Mouse (Mus musculus) MEL (cell line): ENCODE measurements at regions not wholly inside any gene's neighbourhood (a gene's known extent, or its start where the extent isn't known, plus 50 kb on each side); places are given as distances from the start of the nearest gene placed in this dataset.

Experiments used
- CTCF ChIP-seq, 3 experiments: IDR thresholded peaks in 2 of 3; conservative IDR thresholded peaks in 1 of 3; 2 replicates each; pipeline ENCODE4 v1.5.1; 2011 to 2012; ENCODE audit warnings: low read length in 3 of 3, low read depth in 2 of 3, mild to moderate bottlenecking in 2 of 3, improper control_type of control experiment in 1 of 3, inconsistent platforms in 1 of 3, mixed read lengths in 1 of 3, moderate library complexity in 1 of 3; ENCODE audit not compliant: control insufficient read depth in 1 of 3, insufficient read depth in 1 of 3, poor library complexity in 1 of 3, severe bottlenecking in 1 of 3
- MYC ChIP-seq: IDR thresholded peaks from 2 replicates; pipeline ENCODE4 v1.6.1; 2011; ENCODE audit warnings: low read depth, mild to moderate bottlenecking, low read length, improper control_type of control experiment, moderate library complexity
- POLR2A ChIP-seq, 2 experiments: IDR thresholded peaks; 2 replicates each; pipeline ENCODE4 v1.6.1; 2011 to 2012; ENCODE audit warnings: low read length in 2 of 2, mild to moderate bottlenecking in 2 of 2, control low read depth in 1 of 2, improper control_type of control experiment in 1 of 2, low read depth in 1 of 2, moderate library complexity in 1 of 2; ENCODE audit not compliant: control insufficient read depth in 1 of 2, insufficient read depth in 1 of 2, poor library complexity in 1 of 2
- TAL1 ChIP-seq: IDR thresholded peaks from 2 replicates; pipeline ENCODE4 v1.6.1; 2012; ENCODE audit warnings: mild to moderate bottlenecking, inconsistent platforms, low read length, moderate library complexity, mixed read lengths
- ZNF384 ChIP-seq: IDR thresholded peaks from 2 replicates; pipeline ENCODE4 v1.6.1; 2012; ENCODE audit warnings: low read depth, mild to moderate bottlenecking, inconsistent platforms, low read length, improper control_type of control experiment

- TF ChIP-seq POLR2A (IDR thresholded peaks at IDR 0.05; ENCODE audit: control insufficient read depth in 1 of 2, insufficient read depth in 1 of 2, low read depth in 1 of 2, low read length in 2 of 2, poor library complexity in 1 of 2) (no peak), TAL1 (no peak), CTCF (IDR thresholded peaks at IDR 0.05 in 2 of 3, conservative IDR thresholded peaks at IDR 0.05 in 1 of 3; ENCODE audit: control insufficient read depth in 1 of 3, insufficient read depth in 1 of 3, low read depth in 2 of 3, low read length in 3 of 3, poor library complexity in 1 of 3, severe bottlenecking in 1 of 3) (no peak), ZNF384 (no peak), MYC (no peak)
Measured at GRCm38 (mm10) chr12:71543571-71544119, 234.0 kb downstream of the Dact1 start.
